Mouse (Mus musculus) stomach, postnatal 0 days (tissue): Measurements from ENCODE around the gene Bmp7. TPM values are rescaled to one million over a fixed set of nuclear protein-coding genes. Genes with fewer than 3 reads are reported as not detected.

Source experiments
- ATAC-seq: fragments of 200-750 bp; cut with Nextera tagmentation; 2 replicates; pipeline ENCODE4 v1.8.0; 2017; ENCODE audit not compliant: low FRiP score, low TSS enrichment
- DNase-seq: peaks from one replicate; pipeline ENCODE4 v3.0.0-alpha.2; 2016; ENCODE audit warnings: low spot score
- H3K27ac ChIP-seq: fragments of 300-500 bp; sonication (generic); replicated peaks from 2 replicates; pipeline ENCODE4 v1.5.1; 2014; ENCODE audit warnings: mild to moderate bottlenecking, control low read depth
- H3K27me3 ChIP-seq: fragments of 300-500 bp; sonication (generic); 2 replicates; pipeline ENCODE4 v1.6.1; 2014; ENCODE audit warnings: low read length; ENCODE audit not compliant: control insufficient read depth, insufficient read depth
- H3K36me3 ChIP-seq: fragments of 300-500 bp; sonication (generic); 2 replicates; pipeline ENCODE4 v1.6.1; 2014; ENCODE audit warnings: low read length, mixed read lengths; ENCODE audit not compliant: control insufficient read depth, insufficient read depth
- H3K4me1 ChIP-seq: fragments of 300-500 bp; sonication (generic); replicated peaks from 2 replicates; pipeline ENCODE4 v1.6.1; 2014; ENCODE audit warnings: antibody characterized with exemption; ENCODE audit not compliant: control insufficient read depth, insufficient read depth
- H3K4me2 ChIP-seq: fragments of 300-500 bp; sonication (generic); replicated peaks from 2 replicates; pipeline ENCODE4 v1.6.1; 2014; ENCODE audit warnings: low read depth, mild to moderate bottlenecking, control low read depth, moderate library complexity
- H3K4me3 ChIP-seq: fragments of 300-500 bp; sonication (generic); 2 replicates; pipeline ENCODE4 v1.5.1; 2014; ENCODE audit warnings: low read depth, low read length, control low read depth
- H3K9ac ChIP-seq: fragments of 300-500 bp; sonication (generic); 2 replicates; pipeline ENCODE4 v1.6.1; 2014; ENCODE audit warnings: mild to moderate bottlenecking, low read length, control low read depth, mixed read lengths
- H3K9me3 ChIP-seq: fragments of 300-500 bp; sonication (generic); 2 replicates; pipeline ENCODE4 v1.6.1; 2016; ENCODE audit warnings: low read length; ENCODE audit not compliant: control insufficient read depth
- CTCF ChIP-seq: IDR thresholded peaks from 2 replicates; pipeline ENCODE4 v1.5.1; 2016; ENCODE audit warnings: antibody characterized with exemption, low read depth, mild to moderate bottlenecking, moderate library complexity
- EP300 ChIP-seq: optimal IDR thresholded peaks from 2 replicates; pipeline ENCODE3; 2016; ENCODE audit warnings: antibody characterized with exemption
- WGBS: fragments of 180-500 bp; shearing (Covaris S2); extraction: QIAGEN DNeasy Blood & Tissue Kit; methylation state at CpG from one replicate; pipeline ENCODE4 v1.1.7; 2014; 5-methylcytosine and 5-hydroxymethylcytosine counted together
- polyA plus RNA-seq: library from polyadenylated mRNA; unstranded; fragments of >200 nt; fragmentation: Nextera tagmentation; extraction: Ambion mirVana; gene quantifications from 2 replicates; pipeline ENCODE4 v1.2.1, GENCODE M21; 2015

Bmp7 gene
- polyA plus RNA-seq, 1 experiment from 2014 or later, result 8.2 TPM

GRCm38 (mm10) chr2:172937326-172938190, 2.6 kb downstream of the Bmp7 start:
- Histone ChIP-seq H3K4me2 (peak overlapping the region; percentile 92), H3K4me3 (0 out of 2 replicates have a peak overlapping the region, but pooled peaks have one; percentile 56), H3K27ac (peak overlapping the region; percentile 49), H3K9ac (0 out of 2 replicates have a peak overlapping the region, but pooled peaks have one; percentile 8), H3K4me1 (peaks cover 10% of the 10 kb centered on the region), H3K27me3 (no peaks in the 10 kb centered on the region), H3K9me3 (no peaks in the 10 kb centered on the region), H3K36me3 (no peaks in the 10 kb centered on the region)
- DNase-seq, result no peak
- no peak for ATAC-seq
- TF ChIP-seq CTCF (no peak), EP300 (no peak)
- WGBS, result 55% methylated on average over 12 of the region's 12 CpGs

GRCm38 (mm10) chr2:172936844-172937243, 3.3 kb downstream of the Bmp7 start:
- Histone ChIP-seq H3K9ac (no peak overlapping the region), H3K9me3 (no peaks in the 10 kb centered on the region), H3K4me2 (no peak overlapping the region), H3K4me3 (no peak overlapping the region), H3K4me1 (peaks cover 10% of the 10 kb centered on the region), H3K27ac (peak overlapping the region; percentile 36), H3K27me3 (no peaks in the 10 kb centered on the region), H3K36me3 (no peaks in the 10 kb centered on the region)
- DNase-seq (no peak), ATAC-seq (no peak)
- TF ChIP-seq CTCF (no peak), EP300 (no peak)
- WGBS, result 71% methylated on average over 5 of the region's 5 CpGs

- ATAC-seq (no peak), DNase-seq (no peak)
- peaks cover 10% of the 10 kb centered on the region for H3K4me1 ChIP-seq
- no peaks in the 10 kb centered on the region for H3K27me3 ChIP-seq
- no peak overlapping the region for H3K4me2 ChIP-seq
- H3K4me3 ChIP-seq, result no peak overlapping the region
- H3K9me3 ChIP-seq, result no peaks in the 10 kb centered on the region
- TF ChIP-seq EP300 (no peak), CTCF (no peak)
- peak overlapping the region; percentile 61 for H3K27ac ChIP-seq
- 57% methylated on average over 12 of the region's 12 CpGs for WGBS
- no peak overlapping the region for H3K9ac ChIP-seq
- no peaks in the 10 kb centered on the region for H3K36me3 ChIP-seq
Observed at GRCm38 (mm10) chr2:172935776-172936562, 4.2 kb downstream of the Bmp7 start.

GRCm38 (mm10) chr2:172934891-172935740, 5.0 kb downstream of the Bmp7 start:
- H3K9ac ChIP-seq, result no peak overlapping the region
- peaks cover 10% of the 10 kb centered on the region for H3K4me1 ChIP-seq
- no peaks in the 10 kb centered on the region for H3K9me3 ChIP-seq
- ATAC-seq (no peak), DNase-seq (peak; percentile 29)
- H3K27ac ChIP-seq, result peak overlapping the region; percentile 49; the same call in 1 of the 2 replicates
- WGBS, result 25% methylated on average over 30 of the region's 30 CpGs
- peak overlapping the region; percentile 34 for H3K4me2 ChIP-seq
- no peaks in the 10 kb centered on the region for H3K27me3 ChIP-seq
- TF ChIP-seq EP300 (no peak), CTCF (no peak)
- no peak overlapping the region for H3K4me3 ChIP-seq
- H3K36me3 ChIP-seq, result no peaks in the 10 kb centered on the region

- no peaks in the 10 kb centered on the region for H3K36me3 ChIP-seq
- no peak overlapping the region for H3K4me3 ChIP-seq
- peaks cover 7% of the 10 kb centered on the region for H3K4me1 ChIP-seq
- no peak overlapping the region for H3K9ac ChIP-seq
- DNase-seq (no peak), ATAC-seq (no peak)
- H3K4me2 ChIP-seq, result peak overlapping the region; percentile 41
- peak overlapping the region; percentile 40; the same call in 1 of the 2 replicates for H3K27ac ChIP-seq
- no peaks in the 10 kb centered on the region for H3K27me3 ChIP-seq
- WGBS, result 15% methylated on average over 8 of the region's 8 CpGs
- no peak for TF ChIP-seq CTCF
- no peak for TF ChIP-seq EP300
- no peaks in the 10 kb centered on the region for H3K9me3 ChIP-seq
Observed at GRCm38 (mm10) chr2:172934420-172934788, 5.7 kb downstream of the Bmp7 start.
